Mouse (Mus musculus) heart, adult 2 months (tissue): Measurements from ENCODE around the gene Syt16. TPM values are rescaled to one million over a fixed set of nuclear protein-coding genes. Genes with fewer than 3 reads are reported as not detected.

Source experiments
- DNase-seq, 2 experiments: peaks; one replicate each; pipeline ENCODE4 v3.0.0; 2021
- H3K27ac ChIP-seq: fragments of 200-600 bp; 2 replicates; pipeline ENCODE4 v1.8.1; 2022
- H3K27me3 ChIP-seq: fragments of 200-500 bp; 2 replicates; pipeline ENCODE4 v1.6.1; 2012; ENCODE audit warnings: mild to moderate bottlenecking, low read length, inconsistent platforms, mixed read lengths; ENCODE audit not compliant: control insufficient read depth, insufficient read depth
- H3K36me3 ChIP-seq: fragments of 200-500 bp; 2 replicates; pipeline ENCODE4 v1.6.1; 2012; ENCODE audit warnings: low read length, inconsistent platforms; ENCODE audit not compliant: control insufficient read depth, insufficient read depth
- H3K4me1 ChIP-seq: fragments of 200-500 bp; 2 replicates; pipeline ENCODE4 v1.6.1; 2011; ENCODE audit warnings: low read length; ENCODE audit not compliant: control insufficient read depth, insufficient read depth
- H3K4me3 ChIP-seq: fragments of 200-600 bp; 2 replicates; pipeline ENCODE4 v1.8.1; 2022
- H3K79me2 ChIP-seq: fragments of 200-500 bp; replicated peaks from 2 replicates; pipeline ENCODE4 v1.6.1; 2012; ENCODE audit warnings: mild to moderate bottlenecking, inconsistent platforms, low read length, moderate library complexity, mixed read lengths; ENCODE audit not compliant: control insufficient read depth, insufficient read depth
- H3K9ac ChIP-seq: fragments of 200-500 bp; 2 replicates; pipeline ENCODE4 v1.6.1; 2012; ENCODE audit warnings: low read depth, mild to moderate bottlenecking, control low read depth, inconsistent platforms, low read length, mixed read lengths
- CTCF ChIP-seq: fragments of 200-600 bp; IDR thresholded peaks from 2 replicates; pipeline ENCODE4 v1.8.1; 2022; ENCODE audit warnings: antibody characterized with exemption, mild to moderate bottlenecking, moderate library complexity
- EP300 ChIP-seq: fragments of 200-500 bp; IDR thresholded peaks from 2 replicates; pipeline ENCODE4 v1.6.1; 2011; ENCODE audit warnings: low read depth, low read length, control low read depth; ENCODE audit not compliant: insufficient read depth
- POLR2A ChIP-seq: fragments of 200-500 bp; IDR thresholded peaks from 2 replicates; pipeline ENCODE4 v1.6.1; 2011; ENCODE audit warnings: mild to moderate bottlenecking, low read depth, low read length, control low read depth; ENCODE audit not compliant: insufficient read depth
- WGBS: fragments of 180-500 bp; shearing (Covaris S2); methylation state at CpG from one replicate; pipeline ENCODE4 v1.1.7; 2018; 5-methylcytosine and 5-hydroxymethylcytosine counted together
- intact Hi-C: fragments of 180-260 bp; cut with DNase I; formaldehyde crosslinking; loops from one replicate; pipeline ENCODE4 v1.15.1; 2025
- polyA plus RNA-seq: library from polyadenylated mRNA; depleted of rRNA; stranded (reverse); fragments of >200 nt; gene quantifications from 2 replicates; pipeline ENCODE4 v1.2.3, GENCODE M21; 2012
- total RNA-seq, 2 experiments: library from RNA; stranded (reverse); gene quantifications; 2 replicates each; pipeline ENCODE4 v1.2.3; 2021

The Syt16 gene
- total and polyA plus RNA-seq, 3 experiments, result 0.10 TPM; not detected in 2

DNA sequence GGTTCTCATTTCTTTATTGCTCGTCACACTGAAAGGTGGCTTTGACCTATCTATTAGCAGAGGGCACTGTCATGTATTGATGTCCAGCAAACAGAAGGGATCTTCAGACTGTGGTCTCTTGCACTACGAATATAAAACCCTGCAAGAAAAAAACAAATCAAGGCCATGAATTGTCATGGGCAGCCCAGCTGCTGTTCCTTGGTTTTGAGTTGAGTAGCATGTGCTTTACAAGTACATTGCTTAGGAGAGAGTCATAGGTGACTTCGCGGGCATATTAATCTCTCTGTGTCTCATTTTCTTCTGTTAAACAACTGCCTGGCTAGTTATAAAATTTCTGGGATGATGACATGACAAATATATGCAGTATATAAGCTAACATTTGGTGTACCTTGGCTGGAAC is 192.4 kb downstream of the Syt16 start:
- Histone ChIP-seq H3K36me3 (no peaks in the 10 kb centered on the region), H3K9ac (no peak overlapping the region), H3K4me3 (no peak overlapping the region), H3K27me3 (no peaks in the 10 kb centered on the region), H3K27ac (no peak overlapping the region), H3K4me1 (no peaks in the 10 kb centered on the region), H3K79me2 (no peaks in the 10 kb centered on the region)
- WGBS, result 88% methylated on average over 4 of the region's 4 CpGs
- no peak for DNase-seq
- intact Hi-C loops, result no loop called here
- TF ChIP-seq EP300 (no peak), POLR2A (no peak), CTCF (no peak)

DNA sequence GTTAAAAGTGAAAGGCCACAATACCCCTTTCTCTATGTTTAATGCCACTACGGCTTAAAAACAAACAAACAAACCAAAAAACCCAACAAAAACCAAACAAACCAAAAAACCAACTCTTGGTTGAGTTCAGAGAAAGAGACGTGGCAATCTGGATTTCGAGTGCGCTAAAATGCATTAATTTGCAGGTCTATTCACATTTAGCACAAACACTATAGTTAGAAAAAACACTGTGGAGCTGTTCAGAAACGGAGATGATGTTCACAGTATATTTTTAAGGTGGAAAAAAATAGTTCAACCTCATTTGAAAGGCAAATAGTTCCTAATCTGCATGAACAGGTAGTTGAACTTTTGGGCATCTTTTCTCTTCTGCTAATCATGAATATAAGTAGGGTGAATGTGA is 192.8 kb downstream of the Syt16 start:
- TF ChIP-seq POLR2A (no peak), CTCF (no peak), EP300 (no peak)

DNA sequence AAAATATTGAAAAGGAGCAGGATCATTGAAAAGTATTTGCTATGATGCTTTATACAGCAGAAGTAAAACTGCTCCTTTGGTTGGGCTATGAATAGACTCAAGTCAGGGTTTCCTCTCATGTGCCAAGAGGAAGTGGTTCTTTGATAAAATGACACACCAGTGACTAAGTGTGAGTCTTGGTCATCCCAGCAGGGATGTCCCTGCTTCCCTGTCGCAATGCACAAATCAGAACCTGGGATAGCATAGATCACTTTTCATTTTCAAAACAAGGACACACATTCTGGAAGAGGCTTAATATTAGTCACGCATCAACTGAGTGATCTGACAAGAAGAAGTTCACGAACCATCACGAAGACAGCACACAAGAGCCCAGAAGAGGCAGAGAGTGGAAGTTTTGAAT is 195.1 kb downstream of the Syt16 start:
- H3K27me3 ChIP-seq, result no peaks in the 10 kb centered on the region
- TF ChIP-seq CTCF, result no peak
- no peak for TF ChIP-seq POLR2A
- no peak for TF ChIP-seq EP300
- no peak overlapping the region for H3K4me3 ChIP-seq
- no peaks in the 10 kb centered on the region for H3K36me3 ChIP-seq
- WGBS, result 53% methylated on average over 4 of the region's 4 CpGs
- no peaks in the 10 kb centered on the region for H3K4me1 ChIP-seq
- no peaks in the 10 kb centered on the region for H3K79me2 ChIP-seq
- H3K9ac ChIP-seq, result no peak overlapping the region
- intact Hi-C loops, result no loop called here
- no peak for DNase-seq
- H3K27ac ChIP-seq, result no peak overlapping the region

More for the DNA sequence above, 192.8 kb downstream of the Syt16 start:
- H3K79me2 ChIP-seq, result no peaks in the 10 kb centered on the region
- no peak overlapping the region for H3K27ac ChIP-seq
- intact Hi-C loops, result no loop called here
- H3K4me1 ChIP-seq, result no peaks in the 10 kb centered on the region
- H3K4me3 ChIP-seq, result no peak overlapping the region
- no peak overlapping the region for H3K9ac ChIP-seq
- DNase-seq, result no peak
- H3K27me3 ChIP-seq, result no peaks in the 10 kb centered on the region
- WGBS, result 82% methylated on average over 5 of the region's 5 CpGs
- no peaks in the 10 kb centered on the region for H3K36me3 ChIP-seq

DNA sequence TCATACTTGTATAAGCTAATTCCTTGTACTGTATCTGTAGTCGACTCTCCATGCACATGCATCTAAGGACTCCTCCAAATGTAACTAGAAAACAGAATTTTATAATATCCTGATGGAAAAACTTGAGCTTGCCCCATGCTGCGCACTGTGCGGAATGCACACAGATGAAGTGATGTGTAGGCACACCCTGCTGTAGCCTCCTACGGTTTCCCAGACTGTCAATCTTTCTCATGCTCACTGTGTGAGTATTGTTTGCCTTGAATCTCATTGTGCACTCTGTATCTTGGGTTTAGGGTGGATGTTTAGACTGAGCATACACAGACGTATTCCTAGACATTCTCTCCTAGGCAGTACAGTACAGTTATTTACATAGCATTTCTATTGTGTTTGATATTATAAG is 203.9 kb downstream of the Syt16 start:
- H3K9ac ChIP-seq, result no peak overlapping the region
- no peak overlapping the region for H3K27ac ChIP-seq
- H3K36me3 ChIP-seq, result no peaks in the 10 kb centered on the region
- H3K4me1 ChIP-seq, result no peaks in the 10 kb centered on the region
- H3K4me3 ChIP-seq, result no peak overlapping the region
- H3K79me2 ChIP-seq, result no peaks in the 10 kb centered on the region
- 71% methylated on average over 5 of the region's 5 CpGs for WGBS
- no peaks in the 10 kb centered on the region for H3K27me3 ChIP-seq
- TF ChIP-seq CTCF (no peak), POLR2A (no peak), EP300 (no peak)
- intact Hi-C loops, result no loop called here
- DNase-seq, result no peak

DNA sequence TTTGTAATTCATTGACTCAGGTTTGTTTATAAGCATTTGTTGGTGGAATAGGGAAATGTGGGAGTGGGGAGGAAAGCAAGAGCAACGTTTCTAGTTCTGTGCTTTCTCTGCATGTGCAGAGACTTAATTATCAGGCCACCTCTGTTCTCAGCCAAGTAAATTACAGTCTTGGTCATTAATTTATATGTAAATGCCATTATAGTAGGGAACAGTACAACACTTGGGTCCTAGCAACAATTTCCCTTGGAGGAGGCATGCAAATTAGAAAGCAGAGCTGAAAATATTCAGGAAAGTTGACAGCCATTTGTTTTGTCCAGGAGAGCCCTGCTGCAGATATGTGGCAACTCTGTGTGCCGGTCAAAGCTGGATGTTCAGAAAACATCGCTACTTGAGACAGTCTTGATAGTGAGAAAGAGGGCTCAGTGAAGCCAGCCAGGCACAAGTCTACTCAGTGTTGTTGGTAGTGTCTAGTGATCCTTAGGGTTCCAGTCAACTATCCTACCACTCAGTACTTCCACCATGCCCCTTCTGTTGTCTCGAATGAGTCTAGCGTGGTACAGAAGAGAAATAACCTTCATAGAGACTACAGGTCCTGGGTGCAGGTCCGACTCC is 205.1 kb downstream of the Syt16 start:
- intact Hi-C loops, result no loop called here
- H3K4me3 ChIP-seq, result no peak overlapping the region
- no peak for TF ChIP-seq EP300
- TF ChIP-seq CTCF, result no peak
- no peak for TF ChIP-seq POLR2A
- no peaks in the 10 kb centered on the region for H3K36me3 ChIP-seq
- WGBS, result 77% methylated on average over 6 of the region's 6 CpGs
- H3K27ac ChIP-seq, result no peak overlapping the region
- no peaks in the 10 kb centered on the region for H3K4me1 ChIP-seq
- H3K9ac ChIP-seq, result no peak overlapping the region
- no peak for DNase-seq
- no peaks in the 10 kb centered on the region for H3K27me3 ChIP-seq
- no peaks in the 10 kb centered on the region for H3K79me2 ChIP-seq

DNA sequence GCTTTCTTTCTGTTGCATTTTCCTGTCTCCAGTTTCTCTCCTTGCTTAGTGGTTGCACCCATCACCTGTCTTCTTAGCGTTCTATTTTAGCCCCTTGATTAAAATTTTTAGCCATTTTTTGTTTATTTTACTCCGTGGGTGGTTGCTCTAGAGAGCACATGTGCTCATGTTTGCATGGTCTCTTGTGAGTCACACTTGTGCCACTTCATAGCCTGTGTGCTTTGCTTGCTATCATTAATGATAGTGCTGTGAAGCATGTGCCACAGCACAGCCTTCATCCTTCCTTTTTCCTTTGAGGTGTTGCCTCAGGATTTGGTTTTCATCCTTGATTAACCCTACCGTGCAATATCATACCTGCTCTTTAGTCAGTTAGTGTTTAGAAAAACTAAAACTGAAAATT is 214.7 kb downstream of the Syt16 start:
- H3K79me2 ChIP-seq, result no peaks in the 10 kb centered on the region

More for the DNA sequence above, 214.7 kb downstream of the Syt16 start:
- TF ChIP-seq POLR2A (no peak), CTCF (no peak), EP300 (no peak)
- H3K4me3 ChIP-seq, result no peak overlapping the region
- H3K27ac ChIP-seq, result no peak overlapping the region
- WGBS, result 53% methylated on average over 3 of the region's 3 CpGs
- H3K9ac ChIP-seq, result no peak overlapping the region
- no peaks in the 10 kb centered on the region for H3K4me1 ChIP-seq
- intact Hi-C loops, result no loop called here
- H3K36me3 ChIP-seq, result no peaks in the 10 kb centered on the region
- no peak for DNase-seq
- no peaks in the 10 kb centered on the region for H3K27me3 ChIP-seq
